In genomic region chr4:125085346-125085841, GRCm38 (mm10) we compare ENCODE assay signal across 9 mouse cellular contexts. TPM values are rescaled to one million over a fixed set of nuclear protein-coding genes. Genes with fewer than 3 reads are reported as not detected.
DNase-seq lines count a peak whose midpoint lies in the region; ATAC-seq and TF ChIP-seq lines count a peak whose summit lies in the region.
"Had no signal": no experiment of that assay in that cellular context is flagged by ENCODE, and none has a peak within 500 bp of the region (broad histone marks: within the 10 kb centered on the region; RNA-seq: fewer than 3 reads in every experiment).

No protein-coding gene starts in this region.

- peak; percentile 69 for DNase-seq in layer of hippocampus, adult 18-20 months (ENCODE audit: low spot score in 2 of 2)
- DNase-seq in layer of hippocampus, postnatal 10 days (ENCODE audit: low spot score in 2 of 2): no peak
- peak; percentile 91 for DNase-seq in brain, embryonic 14.5 days (ENCODE audit: low read depth)
- peak; percentile 84 for DNase-seq in thymus, postnatal 4 days

- H3K27me3 ChIP-seq in erythroblast, embryonic 14.5 days (ENCODE audit: control insufficient read depth): no peaks in the 10 kb centered on the region
- no peaks in the 10 kb centered on the region for H3K27me3 ChIP-seq in intestine, embryonic 15.5 days (replicated peaks)
- H3K27me3 ChIP-seq in limb, embryonic 15.5 days: no peaks in the 10 kb centered on the region

- H3K4me1 ChIP-seq in erythroblast, embryonic 14.5 days (ENCODE audit: control insufficient read depth): peaks cover 35% of the 10 kb centered on the region
- H3K4me1 ChIP-seq in intestine, embryonic 15.5 days (replicated peaks): peaks cover 9% of the 10 kb centered on the region
- H3K4me1 ChIP-seq in limb, embryonic 15.5 days: peaks cover 18% of the 10 kb centered on the region

- peaks cover 59% of the 10 kb centered on the region for H3K36me3 ChIP-seq in erythroblast, embryonic 14.5 days (ENCODE audit: control insufficient read depth)
- H3K36me3 ChIP-seq in intestine, embryonic 15.5 days: peaks cover 7% of the 10 kb centered on the region
- H3K36me3 ChIP-seq in limb, embryonic 15.5 days: peaks cover 35% of the 10 kb centered on the region

- WGBS in intestine, embryonic 15.5 days: under 1% methylated on average over 45 of the region's 45 CpGs
- under 1% methylated on average over 45 of the region's 45 CpGs for WGBS in limb, embryonic 15.5 days

- peaks cover 3% of the 10 kb centered on the region; the same call in 1 of the 2 replicates for H3K9me3 ChIP-seq in erythroblast, embryonic 14.5 days (ENCODE audit: control insufficient read depth, low read length)
- no peaks in the 10 kb centered on the region for H3K9me3 ChIP-seq in intestine, embryonic 15.5 days
- no peaks in the 10 kb centered on the region for H3K9me3 ChIP-seq in limb, embryonic 15.5 days

- peak overlapping the region; percentile 97 for H3K4me3 ChIP-seq in erythroblast, embryonic 14.5 days (replicated peaks)
- H3K4me3 ChIP-seq in intestine, embryonic 15.5 days (replicated peaks): peak overlapping the region; percentile 92
- H3K4me3 ChIP-seq in limb, embryonic 15.5 days: peak overlapping the region; percentile 94

- ATAC-seq in intestine, embryonic 15.5 days: peak; percentile 99
- peak; percentile 88 for ATAC-seq in limb, embryonic 15.5 days (ENCODE audit: insufficient number of reproducible peaks, low FRiP score, low TSS enrichment, low read depth)
- peak; percentile 48 for ATAC-seq in monocyte, adult 5-6 weeks (replicated peaks; ENCODE audit: insufficient number of reproducible peaks, low FRiP score, low TSS enrichment, poor library complexity, severe bottlenecking)

- TF ChIP-seq POLR2A in brain, embryonic 14.5 days (IDR thresholded peaks at IDR 0.05; ENCODE audit: borderline replicate concordance, extremely low read depth, insufficient read depth, insufficient read length, poor library complexity, severe bottlenecking): no peak

- H3K4me2 ChIP-seq in intestine, embryonic 15.5 days (replicated peaks): peak overlapping the region; percentile 87
- H3K4me2 ChIP-seq in limb, embryonic 15.5 days: peak overlapping the region; percentile 87

- peak overlapping the region; percentile 98 for H3K27ac ChIP-seq in intestine, embryonic 15.5 days
- peak overlapping the region; percentile 97 for H3K27ac ChIP-seq in limb, embryonic 15.5 days

- no peak for TF ChIP-seq CTCF in brain, embryonic 14.5 days (IDR thresholded peaks at IDR 0.05; ENCODE audit: borderline replicate concordance, extremely low read depth, insufficient read depth, insufficient read length)

- peak overlapping the region; percentile 94 for H3K9ac ChIP-seq in intestine, embryonic 15.5 days
- peak overlapping the region; percentile 87 for H3K9ac ChIP-seq in limb, embryonic 15.5 days

RNA-seq across cellular contexts. Expression of gene Meaf6, which starts 0.5 kb away (rescaled TPM):
- 100 to 1,000 TPM; 113 to 118 TPM for total RNA-seq in layer of hippocampus, adult 18-20 months (2021)
- 100 to 1,000 TPM; 130 to 134 TPM for total RNA-seq in layer of hippocampus, postnatal 10 days (2021)
- 126 and 140 TPM in 2 replicates for polyA plus RNA-seq in brain, embryonic 14.5 days (2012; rRNA removed)
- polyA plus RNA-seq in erythroblast, embryonic 14.5 days (2012): 14.6 and 15.6 TPM in 2 replicates
- 47.1 and 50.8 TPM in 2 replicates for polyA plus RNA-seq in intestine, embryonic 15.5 days (2015; fragmentation: Nextera tagmentation; extraction: Ambion mirVana)
- 48.6 and 49.3 TPM in 2 replicates for polyA plus RNA-seq in limb, embryonic 15.5 days (2015; fragmentation: Nextera tagmentation; extraction: Ambion mirVana)
- total RNA-seq in monocyte, adult 5-6 weeks (2017): 17.3 to 37.0 TPM (median 34.6 TPM) in 3 replicates

RNA-seq across cellular contexts. Expression of gene Snip1, which starts 18.9 kb away (rescaled TPM):
- 10 to 100 TPM; 13.8 to 15.4 TPM for total RNA-seq in layer of hippocampus, adult 18-20 months (2021)
- total RNA-seq in layer of hippocampus, postnatal 10 days (2021): 10 to 100 TPM; 12.9 TPM
- 19.0 and 20.6 TPM in 2 replicates for polyA plus RNA-seq in brain, embryonic 14.5 days (2012; rRNA removed)
- polyA plus RNA-seq in erythroblast, embryonic 14.5 days (2012): 2.3 and 3.2 TPM in 2 replicates
- polyA plus RNA-seq in intestine, embryonic 15.5 days (2015; fragmentation: Nextera tagmentation; extraction: Ambion mirVana): 24.6 and 28.2 TPM in 2 replicates
- 30.5 and 31.0 TPM in 2 replicates for polyA plus RNA-seq in limb, embryonic 15.5 days (2015; fragmentation: Nextera tagmentation; extraction: Ambion mirVana)
- total RNA-seq in monocyte, adult 5-6 weeks (2017): 26.6 to 40.5 TPM (median 35.0 TPM) in 3 replicates

RNA-seq across cellular contexts. Expression of gene Dnali1, which starts 19.9 kb away (rescaled TPM):
- 1 to 10 TPM in 1 of 2 experiments, under 1 TPM in 1; 0.84 to 1.1 TPM for total RNA-seq in layer of hippocampus, adult 18-20 months (2021)
- total RNA-seq in layer of hippocampus, postnatal 10 days (2021): 1 to 10 TPM; 1.4 to 1.6 TPM
- polyA plus RNA-seq in brain, embryonic 14.5 days (2012; rRNA removed): 1.2 and 1.8 TPM in 2 replicates
- not detected in 2 replicates for polyA plus RNA-seq in erythroblast, embryonic 14.5 days (2012)
- polyA plus RNA-seq in intestine, embryonic 15.5 days (2015; fragmentation: Nextera tagmentation; extraction: Ambion mirVana): not detected in 2 replicates
- polyA plus RNA-seq in limb, embryonic 15.5 days (2015; fragmentation: Nextera tagmentation; extraction: Ambion mirVana): 0.13 TPM in 1 of 2 replicates, not detected in the other
- 0.43 TPM in 1 of 3 replicates, not detected in the others for total RNA-seq in monocyte, adult 5-6 weeks (2017)
- polyA plus RNA-seq: large intestine, adult 2 months had no signal

RNA-seq across cellular contexts. Expression of gene Zc3h12a, which starts 42.2 kb away (rescaled TPM):
- 1 to 10 TPM in 1 of 2 experiments, under 1 TPM in 1; 0.99 to 1.3 TPM for total RNA-seq in layer of hippocampus, adult 18-20 months (2021)
- under 1 TPM; 0.42 to 0.80 TPM for total RNA-seq in layer of hippocampus, postnatal 10 days (2021)
- 0.57 and 0.85 TPM in 2 replicates for polyA plus RNA-seq in brain, embryonic 14.5 days (2012; rRNA removed)
- polyA plus RNA-seq in erythroblast, embryonic 14.5 days (2012): 0.13 and 0.19 TPM in 2 replicates
- 1.4 and 1.8 TPM in 2 replicates for polyA plus RNA-seq in intestine, embryonic 15.5 days (2015; fragmentation: Nextera tagmentation; extraction: Ambion mirVana)
- polyA plus RNA-seq in limb, embryonic 15.5 days (2015; fragmentation: Nextera tagmentation; extraction: Ambion mirVana): 1.8 and 2.1 TPM in 2 replicates
- total RNA-seq in monocyte, adult 5-6 weeks (2017): 21.4 to 36.0 TPM (median 24.0 TPM) in 3 replicates

Comparison
In these comparisons a context has a peak if more than half of its experiments do, and no peak if none do; other contexts are left out.
1. DNase-seq: peak in layer of hippocampus, adult 18-20 months (2 of 2), brain, embryonic 14.5 days (single experiment) and thymus, postnatal 4 days (single experiment); none in layer of hippocampus, postnatal 10 days (0 of 2).
2. ATAC-seq: peak in every context shown above with its lines; median percentile 99 in intestine, embryonic 15.5 days; 88 in limb, embryonic 15.5 days; 48 in monocyte, adult 5-6 weeks.
3. Peak in every context shown above with its lines, with median percentiles within 50 percentile points of each other: H3K4me3 ChIP-seq.